Mouse (Mus musculus) lung, adult 2 months (tissue): ENCODE measurements around the gene Rapgef5. TPM values are rescaled to one million over a fixed set of nuclear protein-coding genes. Genes with fewer than 3 reads are reported as not detected.
"Not testable (repeated sequence)": the region's sequence is repeated elsewhere in the genome, so short reads cannot be mapped to it uniquely, and the experiment has no call there.

Experiments used
- DNase-seq: peaks from one replicate; pipeline ENCODE4 v3.0.0; 2022
- H3K4me1 ChIP-seq: fragments of 200-500 bp; 2 replicates; pipeline ENCODE4 v1.6.1; 2011; ENCODE audit warnings: low read length; ENCODE audit not compliant: control insufficient read depth, insufficient read depth
- H3K4me3 ChIP-seq: fragments of 200-500 bp; replicated peaks from 2 replicates; pipeline ENCODE3; 2011; ENCODE audit warnings: low read depth, mild to moderate bottlenecking, control low read depth, low read length; ENCODE audit errors: extremely low read depth
- CTCF ChIP-seq: fragments of 200-500 bp; IDR thresholded peaks from 2 replicates; pipeline ENCODE4 v1.5.1; 2011; ENCODE audit warnings: mild to moderate bottlenecking, low read length, control low read depth; ENCODE audit not compliant: insufficient read depth
- POLR2A ChIP-seq: fragments of 200-500 bp; IDR thresholded peaks from 2 replicates; pipeline ENCODE4 v1.6.1; 2011; ENCODE audit warnings: low read depth, mild to moderate bottlenecking, control low read depth, low read length, borderline replicate concordance; ENCODE audit errors: extremely low read depth
- WGBS: fragments of 180-500 bp; shearing (Covaris S2); methylation state at CpG from one replicate; pipeline ENCODE4 v1.1.7; 2018; 5-methylcytosine and 5-hydroxymethylcytosine counted together
- polyA plus RNA-seq: library from polyadenylated mRNA; depleted of rRNA; stranded (reverse); fragments of >200 nt; gene quantifications from 2 replicates; pipeline ENCODE4 v1.2.3, GENCODE M21; 2012

The Rapgef5 gene
- polyA plus RNA-seq, 1 experiment: 56.6 TPM

DNA sequence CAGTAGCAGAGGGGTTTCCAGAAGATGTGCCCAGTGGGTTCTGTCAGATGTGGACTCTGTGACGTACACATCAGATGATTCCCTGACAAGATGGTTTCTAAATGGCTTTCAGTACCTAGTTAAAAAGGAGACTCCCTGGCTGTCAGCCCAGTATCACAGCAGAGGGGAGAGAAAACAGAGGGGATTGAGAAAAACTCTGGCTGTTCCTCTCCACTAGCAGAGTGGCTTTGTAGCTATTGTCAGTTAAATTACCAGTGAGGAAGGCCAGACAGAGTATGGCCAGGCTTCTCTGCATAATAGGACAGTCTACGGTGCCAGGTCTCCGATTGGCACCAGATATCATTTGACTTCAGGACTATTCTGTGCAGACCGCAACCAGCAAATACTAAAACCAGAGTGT, 279.0 kb downstream of the Rapgef5 start:
- TF ChIP-seq CTCF (no peak), POLR2A (no peak)
- Histone ChIP-seq H3K4me3 (no peak overlapping the region), H3K4me1 (no peaks in the 10 kb centered on the region)
- no peak for DNase-seq
- WGBS: 85% methylated on average over 4 of the region's 4 CpGs

DNA sequence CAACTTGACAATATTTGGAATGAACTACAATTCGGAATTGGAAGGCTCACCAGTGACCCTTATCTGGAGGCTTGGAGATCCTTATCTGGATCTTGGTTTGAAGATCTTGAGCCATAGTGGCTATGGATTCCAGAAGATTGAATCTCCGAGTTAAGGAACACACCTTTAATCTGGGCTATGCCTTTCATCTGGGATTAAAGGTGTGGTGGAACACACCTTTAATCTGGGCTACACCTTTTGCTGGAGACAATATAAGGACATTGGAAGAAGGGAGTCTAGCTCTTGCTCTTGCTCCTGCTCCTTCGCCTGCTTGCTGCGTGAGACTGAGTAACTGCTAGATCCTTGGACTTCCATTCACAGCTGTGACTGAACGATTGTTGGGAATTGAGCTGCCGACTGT, 287.7 kb downstream of the Rapgef5 start, which contains the start of gene Cdca7l:
Cdca7l (plus strand) TSS at position 301 of the 400 bp plus-strand sequence.
- H3K4me3 ChIP-seq, DNase-seq, H3K4me1 ChIP-seq: not testable (repeated sequence)
- WGBS: 89% methylated on average over 2 of the region's 6 CpGs

DNA sequence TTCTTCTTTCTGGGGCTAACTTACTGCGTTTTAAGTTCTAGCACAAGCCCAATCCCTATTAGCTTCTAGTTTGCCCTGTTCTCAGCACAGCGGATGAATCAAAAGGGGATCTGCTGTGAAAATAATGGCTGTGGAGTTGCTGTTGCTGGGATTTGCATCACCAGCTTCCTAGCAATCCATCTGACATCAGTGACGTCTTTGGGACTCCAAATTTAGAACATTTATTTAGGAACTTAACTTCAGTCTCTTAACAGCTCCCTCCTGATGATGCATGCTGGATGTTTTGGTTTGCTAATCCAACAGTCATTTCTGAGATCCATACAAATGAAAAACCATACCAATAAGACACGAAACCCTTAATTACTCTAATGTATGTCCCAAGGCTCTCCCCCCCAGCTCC, 289.3 kb downstream of the Rapgef5 start:
- no peak for DNase-seq
- WGBS: 78% methylated on average over 4 of the region's 4 CpGs
- TF ChIP-seq POLR2A (no peak), CTCF (no peak)
- H3K4me1 ChIP-seq: no peaks in the 10 kb centered on the region
- no peak overlapping the region for H3K4me3 ChIP-seq

DNA sequence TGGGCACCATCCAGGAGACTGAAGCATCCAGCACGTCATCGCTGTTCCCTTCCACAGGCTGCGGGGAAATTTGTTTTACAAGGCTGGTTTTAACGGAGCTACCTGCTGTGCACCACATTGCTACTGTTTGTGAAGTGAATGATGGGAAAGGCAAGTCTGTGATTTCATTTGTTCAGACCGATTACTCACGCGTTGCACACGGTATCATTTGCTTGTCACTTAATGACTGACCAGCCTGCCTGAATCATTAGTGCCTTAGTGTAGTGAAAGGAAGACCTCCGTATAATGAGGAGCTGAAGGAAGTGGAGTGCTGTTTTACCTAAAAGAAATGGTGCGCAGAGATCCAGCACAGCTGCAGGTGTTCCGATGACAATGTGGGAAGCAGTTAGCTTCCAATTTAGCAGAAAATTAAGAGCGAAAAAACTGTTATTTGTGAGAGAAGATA, 289.8 kb downstream of the Rapgef5 start:
- DNase-seq: no peak
- 67% methylated on average over 12 of the region's 12 CpGs for WGBS
- Histone ChIP-seq H3K4me3 (no peak overlapping the region), H3K4me1 (no peaks in the 10 kb centered on the region)
- TF ChIP-seq CTCF (no peak), POLR2A (no peak)

DNA sequence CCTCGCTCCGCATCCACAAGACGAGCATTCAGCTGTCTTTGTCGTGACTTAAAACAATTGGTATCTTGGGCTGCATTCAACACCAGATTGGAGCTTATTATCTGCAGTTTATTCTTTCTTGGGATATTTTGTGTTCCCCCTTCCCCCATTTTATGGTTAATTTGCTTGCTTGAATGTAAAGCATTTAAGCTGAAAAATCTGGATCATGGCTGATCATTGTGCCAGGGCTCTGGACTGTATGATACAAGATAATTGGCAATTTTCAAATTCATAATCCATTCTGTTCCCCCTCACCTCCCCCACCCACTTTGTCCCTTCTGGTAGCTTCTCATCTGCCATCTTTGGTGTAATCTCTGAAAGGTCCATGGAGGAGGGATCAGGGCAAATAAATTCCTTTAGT, 290.2 kb downstream of the Rapgef5 start:
- no peaks in the 10 kb centered on the region for H3K4me1 ChIP-seq
- no peak overlapping the region for H3K4me3 ChIP-seq
- TF ChIP-seq CTCF: no peak
- no peak for TF ChIP-seq POLR2A
- WGBS: 81% methylated on average over 4 of the region's 4 CpGs
- DNase-seq: no peak

DNA sequence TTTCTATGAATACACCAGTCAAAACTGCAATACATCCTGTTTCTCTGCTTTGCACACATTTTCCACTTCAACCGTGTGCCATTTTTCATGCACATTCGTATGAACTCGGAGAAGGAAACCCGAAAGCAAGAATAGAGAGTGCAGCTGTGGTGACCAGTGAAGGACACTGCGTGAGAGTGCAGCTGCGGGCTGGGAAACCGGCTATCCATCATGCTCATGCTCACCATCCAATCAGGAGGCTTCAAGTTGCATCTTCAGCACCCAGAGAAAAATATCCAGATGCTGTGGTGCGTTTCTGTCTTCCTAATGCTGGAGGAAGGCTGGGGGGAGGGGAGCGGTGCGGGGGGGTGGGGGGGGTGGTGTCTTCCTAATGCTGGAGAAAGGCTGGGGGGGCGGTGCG, 291.4 kb downstream of the Rapgef5 start:
- Histone ChIP-seq H3K4me1 (no peaks in the 10 kb centered on the region), H3K4me3 (no peak overlapping the region)
- TF ChIP-seq CTCF (no peak), POLR2A (no peak)
- WGBS: 10% methylated on average over 9 of the region's 12 CpGs
- no peak for DNase-seq

DNA sequence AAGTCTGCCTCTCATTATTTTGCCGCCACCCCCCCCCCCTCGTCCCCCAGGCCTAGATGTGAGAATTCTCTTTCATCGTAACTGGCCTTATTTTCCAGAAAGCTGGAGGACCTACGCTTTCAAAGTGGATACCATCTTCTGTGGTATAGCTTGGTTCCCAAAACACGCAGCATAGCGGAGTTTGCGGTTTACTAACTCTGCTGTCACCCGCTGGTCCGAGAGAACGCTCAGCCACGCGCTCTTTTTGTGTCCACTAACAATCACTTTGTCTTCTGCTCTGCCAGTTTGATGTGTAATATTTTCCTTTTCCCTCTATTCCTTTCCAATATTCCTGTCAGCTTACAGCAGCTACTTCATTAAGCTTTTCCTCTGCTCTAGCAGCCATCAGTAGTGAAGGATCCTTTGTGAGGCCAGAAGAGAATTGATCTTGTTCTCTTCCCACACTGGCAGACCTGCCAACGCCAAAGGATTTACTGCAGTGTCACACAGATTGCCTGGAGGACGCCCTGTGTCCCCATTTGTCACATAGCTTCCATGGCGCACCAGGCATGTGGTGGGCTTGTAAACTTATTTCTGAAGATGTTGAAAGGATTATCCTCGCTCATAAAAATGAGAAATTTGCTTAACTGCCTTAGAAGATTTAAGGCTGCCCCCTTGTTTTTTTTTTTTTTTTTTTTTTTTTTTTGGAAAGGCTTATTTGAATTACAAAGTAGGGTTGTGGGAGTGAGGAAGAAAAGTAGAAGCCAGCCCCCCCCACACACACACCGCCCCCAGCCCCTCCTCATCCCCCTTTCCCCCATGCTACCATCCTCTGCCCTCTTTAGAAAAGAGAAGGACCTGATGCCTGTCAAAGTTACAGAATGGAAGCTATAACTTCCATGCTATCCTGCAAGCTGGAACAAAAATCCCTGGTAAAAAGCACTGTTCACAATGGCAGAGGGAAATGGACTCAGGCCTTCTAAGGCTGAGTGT, 292.4 kb downstream of the Rapgef5 start:
- no peak for DNase-seq
- H3K4me1 ChIP-seq: no peaks in the 10 kb centered on the region
- no peak overlapping the region for H3K4me3 ChIP-seq
- TF ChIP-seq POLR2A (no peak), CTCF (no peak)
- WGBS: 50% methylated on average over 17 of the region's 17 CpGs
